Mouse (Mus musculus) midbrain, embryonic 12.5 days (tissue): ENCODE data around the gene Klhdc8b. TPM values are rescaled to one million over a fixed set of nuclear protein-coding genes. Genes with fewer than 3 reads are reported as not detected.
A peak's percentile ranks its signal among the peaks of the same experiment; 100 is the strongest.

Source experiments
- ATAC-seq: fragments of 200-750 bp; cut with Nextera tagmentation; 2 replicates; pipeline ENCODE4 v1.8.0; 2017; ENCODE audit warnings: low read depth, moderate TSS enrichment, moderate library complexity; ENCODE audit not compliant: low FRiP score
- H3K27ac ChIP-seq: fragments of 300-500 bp; sonication (generic); replicated peaks from 2 replicates; pipeline ENCODE4 v1.5.1; 2016; ENCODE audit warnings: mild to moderate bottlenecking
- H3K27me3 ChIP-seq: fragments of 300-500 bp; sonication (generic); 2 replicates; pipeline ENCODE4 v1.6.1; 2016; ENCODE audit warnings: mild to moderate bottlenecking
- H3K36me3 ChIP-seq: fragments of 300-500 bp; sonication (generic); 2 replicates; pipeline ENCODE4 v1.6.1; 2016
- H3K4me1 ChIP-seq: fragments of 300-500 bp; sonication (generic); 2 replicates; pipeline ENCODE4 v1.6.1; 2016
- H3K4me2 ChIP-seq: fragments of 300-500 bp; sonication (generic); replicated peaks from 2 replicates; pipeline ENCODE4 v1.6.1; 2016; ENCODE audit warnings: mild to moderate bottlenecking, moderate library complexity
- H3K4me3 ChIP-seq: fragments of 300-500 bp; sonication (generic); 2 replicates; pipeline ENCODE4 v1.5.1; 2016; ENCODE audit warnings: mild to moderate bottlenecking
- H3K9ac ChIP-seq: fragments of 300-500 bp; sonication (generic); replicated peaks from 2 replicates; pipeline ENCODE4 v1.6.1; 2016; ENCODE audit warnings: mild to moderate bottlenecking, moderate library complexity
- H3K9me3 ChIP-seq: fragments of 300-500 bp; sonication (generic); 2 replicates; pipeline ENCODE4 v1.6.1; 2016; ENCODE audit warnings: mild to moderate bottlenecking
- WGBS: fragments of 180-500 bp; shearing (Covaris S2); methylation state at CpG from one replicate; pipeline ENCODE4 v1.1.7; 2016; 5-methylcytosine and 5-hydroxymethylcytosine counted together
- polyA plus RNA-seq: library from polyadenylated mRNA; unstranded; fragments of >200 nt; fragmentation: Nextera tagmentation; extraction: Ambion mirVana; gene quantifications from 2 replicates; pipeline ENCODE4 v1.2.1, GENCODE M21; 2016

Gene Klhdc8b
- 60.7 and 72.1 TPM in 2 replicates for polyA plus RNA-seq

DNA sequence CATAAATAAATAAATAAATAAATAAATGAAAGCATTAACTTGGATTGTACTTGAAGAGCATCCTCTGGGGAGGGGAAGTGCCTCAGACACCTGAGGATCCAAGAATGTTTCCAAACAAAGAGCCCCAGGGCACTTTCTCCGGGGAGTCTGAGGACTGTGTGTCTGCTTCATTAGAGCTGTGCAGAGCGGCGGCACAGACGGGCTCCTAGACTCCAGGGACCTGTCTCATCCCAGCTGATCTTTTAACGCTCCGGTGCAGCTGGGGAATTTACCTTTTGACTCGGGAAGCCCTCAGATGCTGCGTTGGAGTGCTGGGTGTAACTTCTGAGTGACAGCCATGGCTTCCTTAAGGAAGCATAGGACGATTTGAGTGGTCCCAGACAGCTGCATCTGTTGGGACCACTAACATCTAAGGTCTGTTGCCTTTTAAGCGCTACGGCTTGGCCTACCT lies at the start of gene Klhdc8b:
Gene Klhdc8b, minus strand, starts transcription at position 401 of the 451 bp plus-strand sequence.
- no peak for ATAC-seq
- Histone ChIP-seq H3K9me3 (no peaks in the 10 kb centered on the region), H3K4me2 (peak within 1 kb of the TSS; percentile 92), H3K36me3 (peaks cover 32% of the 10 kb centered on the region), H3K27ac (peak within 1 kb of the TSS; percentile 88), H3K9ac (peak within 1 kb of the TSS; percentile 87), H3K27me3 (no peaks in the 10 kb centered on the region), H3K4me3 (peak within 1 kb of the TSS; percentile 94), H3K4me1 (peaks cover 10% of the 10 kb centered on the region)
- WGBS, result 26% methylated on average over 11 of the region's 11 CpGs

DNA sequence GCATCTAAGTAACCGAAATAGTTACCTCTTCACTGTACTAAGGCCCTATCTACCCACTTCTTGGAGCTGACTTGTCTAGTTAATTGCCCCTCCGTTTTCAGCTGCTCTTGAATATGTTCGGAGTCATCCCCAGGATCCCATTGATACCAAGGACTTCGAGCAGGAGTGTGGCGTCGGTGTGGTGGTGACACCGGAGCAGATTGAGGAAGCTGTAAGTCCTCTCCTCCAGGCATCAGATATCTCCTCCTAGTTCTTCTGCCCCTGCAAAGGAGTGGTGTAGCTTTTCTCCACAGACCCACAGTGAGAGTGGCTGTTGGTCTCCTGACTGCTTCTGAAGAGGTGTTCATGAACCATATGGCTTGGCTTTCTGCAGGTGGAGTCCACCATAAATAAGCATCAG lies 47.4 kb upstream of the Klhdc8b start:
- ATAC-seq, result no peak
- WGBS, result 87% methylated on average over 7 of the region's 7 CpGs
- no peaks in the 10 kb centered on the region for H3K9me3 ChIP-seq
- peak overlapping the region; percentile 72 for H3K4me3 ChIP-seq
- H3K9ac ChIP-seq, result peak overlapping the region; percentile 69
- H3K27me3 ChIP-seq, result no peaks in the 10 kb centered on the region
- H3K4me1 ChIP-seq, result peaks cover 18% of the 10 kb centered on the region
- peaks cover 45% of the 10 kb centered on the region for H3K36me3 ChIP-seq
- H3K27ac ChIP-seq, result no peak overlapping the region
- H3K4me2 ChIP-seq, result peak overlapping the region; percentile 84

DNA sequence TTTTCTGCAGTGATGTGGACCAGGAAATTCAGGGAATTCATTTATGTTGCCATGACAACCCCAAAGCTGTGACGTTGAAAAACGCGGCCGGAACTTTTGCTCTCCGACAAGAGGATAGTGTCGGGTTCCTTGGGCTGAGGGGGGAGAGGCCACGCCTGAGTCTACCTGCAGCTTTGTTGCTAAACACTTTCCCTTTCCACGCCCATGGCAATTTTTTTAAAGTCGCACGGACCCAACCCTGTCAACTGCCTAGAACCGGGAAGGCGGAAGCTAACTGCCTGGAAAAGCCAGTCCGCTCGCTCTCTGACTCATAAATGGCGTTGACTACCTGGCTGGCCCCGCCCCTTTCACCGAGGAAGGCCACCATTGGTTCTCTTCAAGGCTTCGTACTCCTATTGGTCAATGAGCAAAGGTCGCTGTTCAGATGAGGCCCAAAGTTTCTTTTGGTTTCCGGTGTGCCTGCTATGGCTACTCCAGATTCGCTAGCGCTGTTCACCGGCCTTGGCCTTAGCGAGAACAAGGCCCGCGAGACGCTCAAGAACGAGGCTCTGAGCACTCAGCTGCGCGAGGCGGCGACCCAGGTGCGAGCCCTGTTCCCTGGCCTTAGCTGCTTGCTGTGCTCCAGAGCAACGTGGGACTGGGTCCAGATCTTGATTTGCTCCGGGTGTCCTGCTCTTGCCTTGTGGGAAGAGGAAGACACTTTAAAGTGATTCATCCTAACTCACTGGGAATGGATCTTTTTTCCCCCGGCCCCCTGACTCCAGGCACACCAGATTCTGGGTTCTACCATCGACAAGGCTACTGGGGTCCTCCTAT lies 46.4 kb upstream of the Klhdc8b start, which contains the start of gene Qars:
Gene Qars, plus strand, starts transcription at position 88 of the 816 bp plus-strand sequence.
- Histone ChIP-seq H3K27ac (peak within 1 kb of the TSS; percentile 78), H3K9me3 (no peaks in the 10 kb centered on the region), H3K4me2 (peak within 1 kb of the TSS; percentile 84), H3K36me3 (peaks cover 41% of the 10 kb centered on the region), H3K9ac (peak within 1 kb of the TSS; percentile 69), H3K4me3 (peak within 1 kb of the TSS; percentile 72), H3K27me3 (no peaks in the 10 kb centered on the region), H3K4me1 (peaks cover 18% of the 10 kb centered on the region)
- ATAC-seq, result peak; percentile 98
- WGBS, result under 1% methylated on average over 37 of the region's 37 CpGs

DNA sequence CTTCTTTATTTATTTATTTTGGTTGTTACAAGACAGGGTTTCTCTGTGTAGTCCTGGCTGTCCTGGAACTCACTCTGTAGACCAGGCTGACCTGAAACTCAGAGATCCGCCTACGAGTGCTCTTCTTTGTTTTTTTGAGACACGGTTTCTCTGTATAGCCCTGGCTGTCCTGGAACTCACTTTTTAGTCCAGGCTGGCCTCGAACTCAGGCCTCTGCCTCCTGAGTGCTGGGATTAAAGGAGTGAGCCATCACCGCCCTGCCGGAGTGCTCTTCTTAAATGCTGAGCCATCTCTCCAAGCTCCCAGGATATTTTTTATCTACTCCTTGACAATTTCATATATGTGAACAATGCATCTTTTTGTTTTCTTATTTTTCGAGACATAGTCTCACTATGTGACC lies 45.5 kb upstream of the Klhdc8b start:
- Histone ChIP-seq H3K4me1 (peaks cover 18% of the 10 kb centered on the region), H3K4me2 (peak overlapping the region; percentile 84), H3K27ac (no peak overlapping the region), H3K27me3 (no peaks in the 10 kb centered on the region), H3K36me3 (peaks cover 41% of the 10 kb centered on the region), H3K9ac (peak overlapping the region; percentile 69; the same call in 1 of the 2 replicates), H3K9me3 (no peaks in the 10 kb centered on the region), H3K4me3 (peak overlapping the region; percentile 72; the same call in 1 of the 2 replicates)
- WGBS, result 89% methylated on average over 7 of the region's 7 CpGs
- no peak for ATAC-seq

DNA sequence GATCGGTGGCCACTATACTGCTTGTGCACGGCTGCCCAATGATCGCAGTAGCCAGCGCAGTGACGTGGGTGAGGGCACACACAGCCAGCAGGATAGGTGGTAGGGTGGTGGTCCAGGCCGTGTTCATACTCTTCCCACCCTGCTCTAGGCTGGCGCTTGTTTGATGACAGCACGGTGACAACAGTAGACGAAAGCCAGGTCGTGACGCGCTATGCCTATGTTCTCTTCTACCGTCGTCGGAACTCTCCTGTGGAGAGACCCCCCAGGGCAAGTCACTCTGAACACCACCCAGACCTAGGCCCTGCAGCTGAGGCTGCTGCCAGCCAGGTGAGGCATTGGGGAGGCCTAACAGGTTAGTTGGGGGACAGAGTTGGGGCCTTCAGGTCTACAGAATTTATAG lies 38.6 kb upstream of the Klhdc8b start:
- Histone ChIP-seq H3K27ac (no peak overlapping the region), H3K36me3 (peaks cover 83% of the 10 kb centered on the region), H3K4me1 (no peaks in the 10 kb centered on the region), H3K27me3 (no peaks in the 10 kb centered on the region), H3K4me2 (no peak overlapping the region), H3K4me3 (no peak overlapping the region), H3K9ac (no peak overlapping the region), H3K9me3 (no peaks in the 10 kb centered on the region)
- ATAC-seq, result no peak
- 95% methylated on average over 15 of the region's 15 CpGs for WGBS

DNA sequence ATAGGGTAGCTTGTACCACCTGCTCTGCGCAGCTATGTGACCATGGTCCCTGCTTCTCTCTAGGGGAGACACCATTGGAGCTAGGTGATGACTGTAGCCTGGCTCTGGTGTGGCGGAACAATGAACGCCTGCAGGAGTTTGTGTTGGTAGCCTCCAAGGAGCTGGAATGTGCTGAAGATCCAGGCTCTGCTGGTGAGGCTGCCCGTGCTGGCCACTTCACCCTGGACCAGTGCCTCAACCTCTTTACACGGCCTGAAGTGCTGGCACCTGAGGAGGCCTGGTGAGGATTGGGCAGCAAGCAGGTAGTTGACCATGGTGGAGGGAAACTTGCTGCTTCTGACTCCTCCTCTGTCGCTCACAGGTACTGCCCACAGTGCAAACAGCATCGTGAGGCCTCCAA lies 37.9 kb upstream of the Klhdc8b start:
- H3K9ac ChIP-seq, result no peak overlapping the region
- H3K27ac ChIP-seq, result no peak overlapping the region
- H3K27me3 ChIP-seq, result no peaks in the 10 kb centered on the region
- H3K4me1 ChIP-seq, result no peaks in the 10 kb centered on the region
- no peak overlapping the region for H3K4me3 ChIP-seq
- no peak for ATAC-seq
- no peaks in the 10 kb centered on the region for H3K9me3 ChIP-seq
- H3K4me2 ChIP-seq, result no peak overlapping the region
- H3K36me3 ChIP-seq, result peaks cover 90% of the 10 kb centered on the region
- 92% methylated on average over 7 of the region's 7 CpGs for WGBS

DNA sequence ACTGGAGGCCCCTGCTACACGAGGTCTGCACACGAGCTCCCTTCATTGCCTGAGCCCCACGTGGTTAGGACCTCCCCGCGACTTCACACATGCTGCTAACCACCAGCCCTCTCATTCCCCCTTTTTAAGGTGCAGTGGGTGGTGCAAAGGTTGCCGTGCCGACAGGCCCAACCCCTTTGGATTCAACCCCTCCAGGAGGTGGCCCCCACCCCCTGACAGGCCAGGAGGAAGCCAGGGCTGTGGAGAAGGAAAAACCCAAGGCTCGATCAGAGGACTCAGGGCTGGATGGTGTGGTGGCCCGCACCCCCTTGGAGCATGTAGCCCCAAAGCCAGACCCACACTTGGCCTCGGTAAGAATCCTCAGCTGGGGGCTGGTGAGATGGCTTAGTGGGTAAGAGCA lies 33.5 kb upstream of the Klhdc8b start:
- WGBS, result 85% methylated on average over 10 of the region's 10 CpGs

DNA sequence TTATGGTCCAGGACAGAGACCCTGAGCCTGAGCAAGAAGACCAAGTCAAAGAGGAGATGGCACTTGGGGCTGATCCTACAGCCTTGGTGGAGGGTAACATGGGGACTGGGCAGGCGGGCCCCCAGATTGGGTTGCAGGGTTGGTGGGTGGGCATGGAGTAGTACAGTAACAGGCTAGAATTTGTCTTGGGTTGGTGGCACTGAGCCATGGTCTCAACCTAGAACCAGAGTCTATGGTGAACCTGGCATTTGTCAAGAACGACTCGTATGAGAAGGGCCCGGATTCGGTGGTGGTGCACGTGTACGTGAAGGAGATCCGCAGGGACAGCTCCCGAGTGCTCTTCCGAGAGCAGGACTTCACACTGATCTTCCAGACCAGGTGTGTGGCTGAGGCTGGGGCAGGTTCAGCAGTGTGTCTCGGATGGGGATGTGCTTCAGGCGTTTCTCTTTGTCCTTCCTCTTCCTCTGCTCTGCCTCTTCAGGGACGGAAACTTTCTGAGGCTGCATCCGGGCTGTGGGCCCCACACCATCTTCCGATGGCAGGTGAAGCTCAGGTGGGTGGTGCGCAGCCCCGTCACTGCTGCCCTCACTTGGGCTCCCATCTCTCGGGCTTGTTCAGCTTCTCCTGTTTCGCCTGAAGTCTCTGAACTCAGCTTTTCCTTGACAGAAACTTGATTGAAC lies 32.9 kb upstream of the Klhdc8b start:
- Histone ChIP-seq H3K9me3 (no peaks in the 10 kb centered on the region), H3K4me3 (no peak overlapping the region), H3K4me2 (no peak overlapping the region), H3K4me1 (peaks cover 19% of the 10 kb centered on the region), H3K36me3 (peaks cover 76% of the 10 kb centered on the region), H3K27ac (no peak overlapping the region), H3K27me3 (no peaks in the 10 kb centered on the region), H3K9ac (no peak overlapping the region)
- WGBS, result 94% methylated on average over 19 of the region's 19 CpGs
- no peak for ATAC-seq

More for the DNA sequence above, 33.5 kb upstream of the Klhdc8b start:
- H3K4me1 ChIP-seq, result peaks cover 16% of the 10 kb centered on the region
- ATAC-seq, result no peak
- no peak overlapping the region for H3K4me3 ChIP-seq
- peaks cover 79% of the 10 kb centered on the region for H3K36me3 ChIP-seq
- H3K4me2 ChIP-seq, result no peak overlapping the region
- H3K27me3 ChIP-seq, result no peaks in the 10 kb centered on the region
- no peaks in the 10 kb centered on the region for H3K9me3 ChIP-seq
- H3K9ac ChIP-seq, result no peak overlapping the region
- H3K27ac ChIP-seq, result no peak overlapping the region

DNA sequence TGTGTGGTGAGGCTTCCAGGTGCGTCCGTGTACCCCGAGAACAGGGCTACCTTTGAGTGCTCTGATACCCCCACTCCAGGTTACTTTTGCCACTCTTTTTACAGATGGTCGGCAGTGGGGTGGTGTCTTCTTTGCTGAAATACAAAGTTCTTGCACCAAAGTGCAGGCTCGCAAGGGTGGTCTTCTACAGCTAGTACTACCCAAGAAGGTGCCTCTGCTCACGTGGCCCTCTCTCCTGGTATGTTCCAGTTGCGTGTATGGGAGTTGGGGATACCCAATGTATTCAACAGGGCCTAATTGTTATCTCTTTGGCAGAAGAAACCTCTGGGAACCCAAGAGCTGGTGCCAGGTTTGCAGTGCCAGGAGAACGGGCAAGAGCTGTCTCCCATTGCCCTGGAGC lies 31.9 kb upstream of the Klhdc8b start:
- Histone ChIP-seq H3K27me3 (no peaks in the 10 kb centered on the region), H3K4me1 (peaks cover 19% of the 10 kb centered on the region), H3K9me3 (no peaks in the 10 kb centered on the region), H3K4me2 (no peak overlapping the region), H3K27ac (no peak overlapping the region), H3K9ac (no peak overlapping the region), H3K36me3 (peaks cover 75% of the 10 kb centered on the region), H3K4me3 (no peak overlapping the region)
- ATAC-seq, result no peak
- WGBS, result 97% methylated on average over 8 of the region's 8 CpGs

DNA sequence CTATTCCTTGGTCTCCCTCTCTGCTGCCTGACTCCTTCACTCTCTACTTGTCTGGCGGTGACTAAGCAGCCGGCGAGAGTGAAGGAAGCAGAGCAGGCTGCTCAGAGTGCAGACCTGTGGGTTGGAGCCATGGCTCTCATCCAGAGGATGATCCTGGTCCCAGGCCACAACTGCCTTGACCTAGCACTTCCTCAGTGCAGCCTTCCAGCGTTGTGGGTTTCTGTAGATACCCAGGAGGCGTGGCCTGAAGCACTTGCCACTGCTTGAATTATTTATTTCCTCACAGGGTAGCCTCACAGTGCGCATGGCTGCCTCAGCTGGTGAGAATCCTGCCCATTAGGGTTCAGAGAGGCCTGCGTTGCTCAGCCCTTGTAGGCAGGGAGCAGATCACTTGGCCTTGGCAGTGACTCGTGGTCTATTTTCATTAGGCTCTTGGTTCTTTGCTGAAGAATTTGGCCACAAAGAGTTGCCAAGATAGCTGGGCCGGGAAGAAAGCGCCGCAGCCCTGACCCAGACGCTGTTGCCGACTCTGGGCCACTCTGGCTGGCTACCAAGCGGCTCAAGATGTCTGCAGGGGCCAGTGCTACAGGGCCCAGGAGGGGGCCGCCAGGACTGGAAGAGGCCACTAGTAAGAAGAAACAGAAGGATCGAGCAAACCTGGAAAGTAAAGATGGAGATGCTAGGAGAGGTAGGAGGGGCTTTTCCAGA lies 30.8 kb upstream of the Klhdc8b start:
- H3K36me3 ChIP-seq, result peaks cover 70% of the 10 kb centered on the region
- H3K27ac ChIP-seq, result no peak overlapping the region
- H3K9me3 ChIP-seq, result no peaks in the 10 kb centered on the region
- peak overlapping the region; percentile 97 for H3K4me2 ChIP-seq
- peaks cover 19% of the 10 kb centered on the region for H3K4me1 ChIP-seq
- peak overlapping the region; percentile 96 for H3K9ac ChIP-seq
- no peak for ATAC-seq
- no peaks in the 10 kb centered on the region for H3K27me3 ChIP-seq
- WGBS, result 91% methylated on average over 16 of the region's 16 CpGs
- peak overlapping the region; percentile 95 for H3K4me3 ChIP-seq

DNA sequence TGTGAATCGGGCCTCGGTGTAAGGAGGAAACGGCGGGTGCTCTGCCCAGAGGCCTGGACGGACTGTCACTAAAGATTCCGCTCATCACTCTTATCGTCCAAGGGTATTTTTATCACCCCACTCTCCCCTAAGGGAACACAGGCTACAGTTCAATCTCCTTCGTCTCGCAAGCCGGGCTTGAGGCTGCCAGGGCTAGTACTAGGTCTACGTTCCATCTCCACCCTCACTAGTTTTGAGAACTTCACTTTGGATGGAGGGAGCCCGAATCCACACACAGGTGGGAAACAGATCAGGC lies 29.9 kb upstream of the Klhdc8b start:
- Histone ChIP-seq H3K4me2 (peak overlapping the region; percentile 97), H3K36me3 (peaks cover 65% of the 10 kb centered on the region), H3K9ac (peak overlapping the region; percentile 96), H3K27me3 (no peaks in the 10 kb centered on the region), H3K4me1 (peaks cover 19% of the 10 kb centered on the region), H3K4me3 (peak overlapping the region; percentile 95), H3K27ac (peak overlapping the region; percentile 95), H3K9me3 (no peaks in the 10 kb centered on the region)
- WGBS, result 12% methylated on average over 12 of the region's 12 CpGs
- ATAC-seq, result no peak
